Mouse (Mus musculus): ENCODE measurements around the gene Ooep. TPM values are rescaled to one million over a fixed set of nuclear protein-coding genes. Genes with fewer than 3 reads are reported as not detected.
A peak's percentile ranks its signal among the peaks of the same experiment; 100 is the strongest.

Ooep gene
- polyA plus RNA-seq, 1 experiment from 2014 or later = 0.47 TPM

- Histone ChIP-seq H3K4me3 (ENCODE audit: low read depth, low read length) (no peak overlapping the region), H3K9ac (ENCODE audit: low read depth, low read length) (no peak overlapping the region), H3K9me3 (ENCODE audit: control insufficient read depth) (no peaks in the 10 kb centered on the region), H3K4me1 (replicated peaks; ENCODE audit: control insufficient read depth, insufficient read depth, low read length) (no peaks in the 10 kb centered on the region), H3K36me3 (ENCODE audit: control insufficient read depth, insufficient read depth) (no peaks in the 10 kb centered on the region), H3K27ac (ENCODE audit: low read depth, low read length) (no peak overlapping the region), H3K4me2 (replicated peaks; ENCODE audit: low read depth) (no peak overlapping the region), H3K27me3 (replicated peaks; ENCODE audit: control insufficient read depth, insufficient read depth, low read length) (no peaks in the 10 kb centered on the region)
- WGBS = 45% methylated on average over 3 of the region's 3 CpGs
- TF ChIP-seq CTCF (IDR thresholded peaks at IDR 0.05; ENCODE audit: low read depth) = peak; percentile 76
- no peak for ATAC-seq
Measured at GRCm38 (mm10) chr9:78385893-78386292, 7.4 kb upstream of the Ooep start.

- Histone ChIP-seq H3K36me3 (ENCODE audit: control insufficient read depth, insufficient read depth) (no peaks in the 10 kb centered on the region), H3K4me2 (replicated peaks; ENCODE audit: low read depth) (peak overlapping the region; percentile 54), H3K9ac (ENCODE audit: low read depth, low read length) (no peak overlapping the region), H3K27me3 (replicated peaks; ENCODE audit: control insufficient read depth, insufficient read depth, low read length) (no peaks in the 10 kb centered on the region), H3K4me3 (ENCODE audit: low read depth, low read length) (no peak overlapping the region), H3K9me3 (ENCODE audit: control insufficient read depth) (no peaks in the 10 kb centered on the region), H3K27ac (ENCODE audit: low read depth, low read length) (no peak overlapping the region), H3K4me1 (replicated peaks; ENCODE audit: control insufficient read depth, insufficient read depth, low read length) (no peaks in the 10 kb centered on the region)
- TF ChIP-seq CTCF (IDR thresholded peaks at IDR 0.05; ENCODE audit: low read depth) = no peak
- WGBS = 54% methylated on average over 8 of the region's 8 CpGs
- ATAC-seq = no peak
Measured at GRCm38 (mm10) chr9:78377546-78377945, 979 bp downstream of the Ooep start.

GRCm38 (mm10) chr9:78375486-78375885, 3.0 kb downstream of the Ooep start:
- no peak for ATAC-seq
- no peak overlapping the region for H3K9ac ChIP-seq (ENCODE audit: low read depth, low read length)
- H3K9me3 ChIP-seq (ENCODE audit: control insufficient read depth) = no peaks in the 10 kb centered on the region
- no peaks in the 10 kb centered on the region for H3K4me1 ChIP-seq (replicated peaks; ENCODE audit: control insufficient read depth, insufficient read depth, low read length)
- no peak for TF ChIP-seq CTCF (IDR thresholded peaks at IDR 0.05; ENCODE audit: low read depth)
- no peak overlapping the region for H3K4me2 ChIP-seq (replicated peaks; ENCODE audit: low read depth)
- 79% methylated on average over 4 of the region's 4 CpGs for WGBS
- H3K4me3 ChIP-seq (ENCODE audit: low read depth, low read length) = no peak overlapping the region
- H3K36me3 ChIP-seq (ENCODE audit: control insufficient read depth, insufficient read depth) = no peaks in the 10 kb centered on the region
- no peaks in the 10 kb centered on the region for H3K27me3 ChIP-seq (replicated peaks; ENCODE audit: control insufficient read depth, insufficient read depth, low read length)
- H3K27ac ChIP-seq (ENCODE audit: low read depth, low read length) = no peak overlapping the region

- Histone ChIP-seq H3K9ac (ENCODE audit: low read depth, low read length) (no peak overlapping the region), H3K36me3 (ENCODE audit: control insufficient read depth, insufficient read depth) (no peaks in the 10 kb centered on the region), H3K27ac (ENCODE audit: low read depth, low read length) (no peak overlapping the region), H3K4me3 (ENCODE audit: low read depth, low read length) (no peak overlapping the region), H3K9me3 (ENCODE audit: control insufficient read depth) (no peaks in the 10 kb centered on the region), H3K4me1 (replicated peaks; ENCODE audit: control insufficient read depth, insufficient read depth, low read length) (no peaks in the 10 kb centered on the region), H3K27me3 (replicated peaks; ENCODE audit: control insufficient read depth, insufficient read depth, low read length) (no peaks in the 10 kb centered on the region), H3K4me2 (replicated peaks; ENCODE audit: low read depth) (no peak overlapping the region)
- 86% methylated on average over 1 of the region's 1 CpGs for WGBS
- ATAC-seq = no peak
- TF ChIP-seq CTCF (IDR thresholded peaks at IDR 0.05; ENCODE audit: low read depth) = no peak
Measured at GRCm38 (mm10) chr9:78374885-78375389, 3.6 kb downstream of the Ooep start.

GRCm38 (mm10) chr9:78374397-78374796, 4.1 kb downstream of the Ooep start:
- no peak overlapping the region for H3K4me3 ChIP-seq (ENCODE audit: low read depth, low read length)
- TF ChIP-seq CTCF (IDR thresholded peaks at IDR 0.05; ENCODE audit: low read depth) = no peak
- H3K4me1 ChIP-seq (replicated peaks; ENCODE audit: control insufficient read depth, insufficient read depth, low read length) = no peaks in the 10 kb centered on the region
- no peak overlapping the region for H3K27ac ChIP-seq (ENCODE audit: low read depth, low read length)
- no peak overlapping the region for H3K4me2 ChIP-seq (replicated peaks; ENCODE audit: low read depth)
- no peaks in the 10 kb centered on the region for H3K36me3 ChIP-seq (ENCODE audit: control insufficient read depth, insufficient read depth)
- H3K9me3 ChIP-seq (ENCODE audit: control insufficient read depth) = no peaks in the 10 kb centered on the region
- no peaks in the 10 kb centered on the region for H3K27me3 ChIP-seq (replicated peaks; ENCODE audit: control insufficient read depth, insufficient read depth, low read length)
- H3K9ac ChIP-seq (ENCODE audit: low read depth, low read length) = no peak overlapping the region
- 53% methylated on average over 5 of the region's 5 CpGs for WGBS
- no peak for ATAC-seq

- Histone ChIP-seq H3K9me3 (ENCODE audit: control insufficient read depth) (no peaks in the 10 kb centered on the region), H3K4me3 (ENCODE audit: low read depth, low read length) (no peak overlapping the region), H3K4me1 (replicated peaks; ENCODE audit: control insufficient read depth, insufficient read depth, low read length) (no peaks in the 10 kb centered on the region), H3K4me2 (replicated peaks; ENCODE audit: low read depth) (no peak overlapping the region), H3K9ac (ENCODE audit: low read depth, low read length) (no peak overlapping the region), H3K27me3 (replicated peaks; ENCODE audit: control insufficient read depth, insufficient read depth, low read length) (no peaks in the 10 kb centered on the region), H3K36me3 (ENCODE audit: control insufficient read depth, insufficient read depth) (no peaks in the 10 kb centered on the region), H3K27ac (ENCODE audit: low read depth, low read length) (no peak overlapping the region)
- no peak for TF ChIP-seq CTCF (IDR thresholded peaks at IDR 0.05; ENCODE audit: low read depth)
- WGBS = 81% methylated on average over 10 of the region's 10 CpGs
- no peak for ATAC-seq
Measured at GRCm38 (mm10) chr9:78372827-78373504, 5.6 kb downstream of the Ooep start.

Data from intestine, postnatal 0 days (tissue).